Mouse (Mus musculus) liver, embryonic 12.5 days (tissue): ENCODE data around the gene Gucy1b2. TPM values are rescaled to one million over a fixed set of nuclear protein-coding genes. Genes with fewer than 3 reads are reported as not detected.

ENCODE experiments used
- ATAC-seq: fragments of 200-750 bp; cut with Nextera tagmentation; 2 replicates; pipeline ENCODE4 v1.8.0; 2017; ENCODE audit warnings: moderate number of reproducible peaks, mild to moderate bottlenecking, moderate library complexity
- H3K27ac ChIP-seq: fragments of 300-500 bp; sonication (generic); 2 replicates; pipeline ENCODE4 v1.5.1; 2016; ENCODE audit warnings: mild to moderate bottlenecking
- H3K27me3 ChIP-seq: fragments of 300-500 bp; sonication (generic); replicated peaks from 2 replicates; pipeline ENCODE4 v1.6.1; 2016; ENCODE audit warnings: mild to moderate bottlenecking, moderate library complexity
- H3K36me3 ChIP-seq: fragments of 300-500 bp; sonication (generic); 2 replicates; pipeline ENCODE4 v1.6.1; 2016; ENCODE audit warnings: mild to moderate bottlenecking, moderate library complexity
- H3K4me1 ChIP-seq: fragments of 300-500 bp; sonication (generic); 2 replicates; pipeline ENCODE4 v1.6.1; 2016
- H3K4me2 ChIP-seq: fragments of 300-500 bp; sonication (generic); 2 replicates; pipeline ENCODE4 v1.6.1; 2016; ENCODE audit warnings: mild to moderate bottlenecking, moderate library complexity
- H3K4me3 ChIP-seq: fragments of 300-500 bp; sonication (generic); 2 replicates; pipeline ENCODE4 v1.5.1; 2016; ENCODE audit warnings: mild to moderate bottlenecking, moderate library complexity
- H3K9ac ChIP-seq: fragments of 300-500 bp; sonication (generic); 2 replicates; pipeline ENCODE4 v1.6.1; 2016; ENCODE audit warnings: mild to moderate bottlenecking, moderate library complexity
- H3K9me3 ChIP-seq: fragments of 300-500 bp; sonication (generic); replicated peaks from 2 replicates; pipeline ENCODE4 v1.6.1; 2016; ENCODE audit warnings: mild to moderate bottlenecking, moderate library complexity
- WGBS: fragments of 180-500 bp; shearing (Covaris S2); methylation state at CpG from one replicate; pipeline ENCODE4 v1.1.7; 2016; ENCODE audit not compliant: insufficient replicate concordance; 5-methylcytosine and 5-hydroxymethylcytosine counted together
- polyA plus RNA-seq: library from polyadenylated mRNA; unstranded; fragments of >200 nt; fragmentation: Nextera tagmentation; extraction: Ambion mirVana; gene quantifications from 2 replicates; pipeline ENCODE4 v1.2.1, GENCODE M21; 2016

Gucy1b2 gene
- polyA plus RNA-seq, 1 experiment from 2014 or later = not detected

DNA sequence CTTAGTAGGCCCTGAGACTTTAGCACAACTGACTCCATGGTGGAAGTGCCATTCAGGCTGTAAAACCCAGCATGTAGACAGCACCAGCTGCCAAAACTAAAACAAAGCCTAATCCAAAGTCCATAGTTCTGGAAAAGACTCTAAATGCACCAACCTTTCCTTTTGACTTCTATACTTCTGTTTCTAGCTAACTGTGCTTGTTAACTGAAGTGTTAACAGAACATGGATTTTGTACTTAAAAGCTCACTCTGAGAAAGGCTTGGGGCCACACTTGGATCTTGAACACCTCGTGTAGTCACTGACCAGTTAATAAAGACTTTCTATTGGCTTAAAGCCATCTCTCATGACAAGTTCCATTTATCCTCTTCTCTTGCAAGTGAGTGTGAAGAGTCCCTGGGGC, 13.1 kb downstream of the Gucy1b2 start:
- Histone ChIP-seq H3K4me2 (no peak overlapping the region), H3K4me1 (no peaks in the 10 kb centered on the region), H3K36me3 (no peaks in the 10 kb centered on the region), H3K9ac (no peak overlapping the region), H3K4me3 (no peak overlapping the region), H3K27ac (no peak overlapping the region), H3K9me3 (no peaks in the 10 kb centered on the region), H3K27me3 (no peaks in the 10 kb centered on the region)
- 54% methylated on average over 1 of the region's 1 CpGs for WGBS
- no peak for ATAC-seq

DNA sequence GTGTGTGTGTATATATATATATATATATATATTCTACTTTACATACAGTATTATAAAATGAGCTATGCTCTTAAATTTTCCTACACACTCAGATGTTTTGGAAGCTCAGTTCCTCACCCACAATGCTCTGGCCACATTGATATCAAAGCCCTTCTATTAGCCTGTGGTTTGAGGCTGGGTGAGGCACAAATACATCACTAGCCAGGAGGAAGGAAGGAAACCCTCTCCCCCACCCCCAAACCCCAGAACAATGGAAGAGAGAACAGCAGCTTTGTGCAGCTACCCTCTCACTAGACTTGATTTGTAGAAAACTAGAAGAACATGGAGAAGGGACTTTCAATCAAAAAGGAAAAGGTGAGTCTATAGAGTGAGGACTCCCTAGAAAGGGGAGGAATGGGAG, 16.1 kb downstream of the Gucy1b2 start:
- no peak for ATAC-seq
- no peaks in the 10 kb centered on the region for H3K27me3 ChIP-seq
- H3K27ac ChIP-seq = no peak overlapping the region

DNA sequence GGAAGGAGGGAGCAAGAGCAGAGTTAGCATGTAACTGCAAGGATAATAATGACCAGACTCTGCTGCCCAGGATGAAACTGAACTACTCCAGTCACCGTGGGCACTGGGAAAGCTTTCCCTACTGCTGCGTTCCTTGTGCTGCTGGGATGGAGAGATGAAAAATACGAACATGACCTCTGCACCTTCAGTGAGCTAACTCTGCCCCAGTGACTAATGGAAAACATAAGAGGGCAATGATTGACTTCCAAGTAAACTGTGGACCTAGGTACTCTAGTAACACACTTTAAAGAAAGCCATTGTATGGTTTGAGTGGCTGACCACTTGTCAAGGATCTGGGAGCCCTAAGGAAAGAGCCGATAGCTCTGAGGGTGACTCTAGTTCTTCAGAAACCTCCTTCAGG, 17.9 kb downstream of the Gucy1b2 start:
- ATAC-seq = no peak
- 71% methylated on average over 4 of the region's 4 CpGs for WGBS

More for the DNA sequence above, 16.1 kb downstream of the Gucy1b2 start:
- no peaks in the 10 kb centered on the region for H3K4me1 ChIP-seq
- H3K36me3 ChIP-seq = no peaks in the 10 kb centered on the region
- no peak overlapping the region for H3K4me3 ChIP-seq
- no peak overlapping the region for H3K4me2 ChIP-seq
- no peaks in the 10 kb centered on the region for H3K9me3 ChIP-seq
- no peak overlapping the region for H3K9ac ChIP-seq

DNA sequence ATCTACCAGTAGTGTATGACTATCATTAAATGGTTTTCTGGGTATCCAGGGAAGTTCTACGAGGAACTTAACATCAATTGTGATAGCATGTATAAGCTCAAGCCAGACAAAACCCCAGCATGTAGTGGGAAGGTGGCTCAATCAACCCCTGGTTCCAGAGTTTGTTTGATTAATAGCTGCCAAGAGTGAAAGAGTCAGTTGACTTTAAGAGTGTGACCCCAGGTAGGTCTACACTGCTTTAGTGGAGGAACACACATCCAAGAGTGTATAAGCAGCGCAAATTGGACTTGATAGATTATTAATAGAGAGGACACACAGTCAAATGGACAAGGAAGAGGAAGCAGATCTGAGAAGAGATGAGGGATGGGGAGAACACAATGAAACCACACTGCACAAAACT, 18.3 kb downstream of the Gucy1b2 start:
- Histone ChIP-seq H3K36me3 (no peaks in the 10 kb centered on the region), H3K4me2 (no peak overlapping the region), H3K9me3 (no peaks in the 10 kb centered on the region), H3K27ac (no peak overlapping the region), H3K4me1 (no peaks in the 10 kb centered on the region), H3K9ac (no peak overlapping the region), H3K27me3 (no peaks in the 10 kb centered on the region), H3K4me3 (no peak overlapping the region)
- 59% methylated on average over 2 of the region's 2 CpGs for WGBS
- ATAC-seq = no peak

More for the DNA sequence above, 17.9 kb downstream of the Gucy1b2 start:
- Histone ChIP-seq H3K27me3 (no peaks in the 10 kb centered on the region), H3K9me3 (no peaks in the 10 kb centered on the region), H3K4me3 (no peak overlapping the region), H3K36me3 (no peaks in the 10 kb centered on the region), H3K4me1 (no peaks in the 10 kb centered on the region), H3K27ac (no peak overlapping the region), H3K4me2 (no peak overlapping the region), H3K9ac (no peak overlapping the region)

DNA sequence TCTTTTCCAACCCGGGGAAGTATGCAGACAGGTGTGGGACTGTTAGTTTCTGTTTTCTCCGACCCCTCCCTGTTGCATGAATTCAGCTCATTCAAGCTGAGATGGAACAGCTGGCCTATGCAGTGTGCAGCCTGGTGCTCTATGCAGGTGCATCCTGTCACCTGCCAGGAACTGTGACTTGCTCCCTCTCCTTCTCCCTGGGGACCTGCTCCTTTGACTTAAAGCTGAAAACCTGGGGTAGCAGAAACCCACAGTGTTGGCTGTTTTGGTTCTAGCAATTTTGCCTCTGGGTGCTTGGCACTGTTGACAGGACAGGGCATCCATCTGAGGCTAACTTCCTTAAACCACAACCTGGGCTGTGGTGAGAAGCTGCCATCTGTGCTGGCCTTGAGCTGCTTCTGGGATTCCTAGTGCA, 30.8 kb downstream of the Gucy1b2 start:
- ATAC-seq = no peak
- Histone ChIP-seq H3K36me3 (no peaks in the 10 kb centered on the region), H3K27me3 (no peaks in the 10 kb centered on the region), H3K4me3 (no peak overlapping the region), H3K4me1 (no peaks in the 10 kb centered on the region), H3K9me3 (no peaks in the 10 kb centered on the region), H3K9ac (no peak overlapping the region), H3K4me2 (no peak overlapping the region), H3K27ac (no peak overlapping the region)
- 72% methylated on average over 2 of the region's 2 CpGs for WGBS

DNA sequence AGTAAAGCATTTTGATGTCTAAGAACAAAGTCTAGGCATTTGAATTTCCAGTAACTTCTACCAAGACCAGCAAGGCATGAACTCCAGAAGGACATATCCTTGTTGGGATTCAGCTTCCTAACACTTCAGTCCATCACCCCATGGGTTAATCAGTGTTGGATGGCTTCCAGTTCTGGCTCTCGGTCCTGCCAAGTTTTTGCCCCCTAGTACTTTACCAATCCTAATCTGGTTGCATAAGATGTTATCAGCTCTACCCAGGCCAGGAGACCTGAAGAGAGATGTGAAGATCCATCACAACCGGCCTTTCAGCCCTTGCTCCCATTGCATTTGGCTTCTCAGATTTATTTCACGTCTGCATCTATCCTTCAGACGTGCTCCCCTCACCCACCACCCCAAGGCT, 33.8 kb downstream of the Gucy1b2 start:
- H3K4me1 ChIP-seq = no peaks in the 10 kb centered on the region
- 69% methylated on average over 4 of the region's 4 CpGs for WGBS
- H3K27ac ChIP-seq = no peak overlapping the region
- no peak overlapping the region for H3K9ac ChIP-seq
- H3K36me3 ChIP-seq = no peaks in the 10 kb centered on the region
- H3K4me3 ChIP-seq = no peak overlapping the region
- no peak for ATAC-seq
- no peaks in the 10 kb centered on the region for H3K27me3 ChIP-seq
- no peak overlapping the region for H3K4me2 ChIP-seq
- H3K9me3 ChIP-seq = no peaks in the 10 kb centered on the region

DNA sequence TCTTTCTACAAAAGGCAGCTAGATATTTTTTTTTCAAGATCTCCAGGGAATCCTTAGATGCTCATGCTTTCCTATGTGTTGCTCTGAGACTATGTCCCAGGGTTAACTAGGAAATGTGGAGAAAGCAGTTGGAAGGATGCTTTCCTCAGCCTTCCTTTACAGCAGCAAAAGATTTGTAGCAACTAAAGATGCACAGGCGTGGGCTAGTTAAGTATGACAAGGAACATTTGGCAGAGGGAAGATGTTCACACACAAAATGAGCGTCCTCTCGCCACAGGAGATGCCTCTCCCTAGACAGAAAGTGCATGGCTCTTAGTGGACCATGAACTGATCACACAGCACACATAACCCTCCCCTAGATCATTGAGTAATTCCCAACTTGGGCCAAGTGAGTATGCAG, 38.6 kb downstream of the Gucy1b2 start:
- Histone ChIP-seq H3K4me3 (no peak overlapping the region), H3K36me3 (no peaks in the 10 kb centered on the region), H3K9me3 (no peaks in the 10 kb centered on the region), H3K27me3 (no peaks in the 10 kb centered on the region), H3K4me1 (no peaks in the 10 kb centered on the region), H3K9ac (no peak overlapping the region), H3K4me2 (no peak overlapping the region), H3K27ac (no peak overlapping the region)
- WGBS = 57% methylated on average over 3 of the region's 3 CpGs
- ATAC-seq = no peak

DNA sequence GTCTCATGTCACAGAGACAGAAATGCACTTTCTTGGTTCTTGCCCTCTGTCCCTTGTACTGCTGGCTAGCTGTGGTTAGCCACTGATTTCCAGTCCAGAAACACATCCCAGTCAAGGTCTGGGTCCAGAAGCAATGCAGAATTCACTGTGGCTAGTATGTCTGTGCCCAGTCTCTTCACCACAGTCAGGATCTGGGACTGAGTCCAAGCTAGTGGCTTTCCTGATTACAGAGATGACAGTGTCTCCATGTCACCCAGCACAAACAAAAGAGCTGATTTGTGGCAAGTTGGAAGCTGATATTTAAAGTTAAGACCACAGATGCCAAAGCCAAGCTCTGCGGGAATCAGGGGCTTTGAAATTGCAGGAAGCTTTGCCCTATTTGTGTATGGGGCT, 39.4 kb downstream of the Gucy1b2 start:
- H3K4me3 ChIP-seq = no peak overlapping the region
- H3K4me1 ChIP-seq = no peaks in the 10 kb centered on the region
- no peak for ATAC-seq
- H3K36me3 ChIP-seq = no peaks in the 10 kb centered on the region
- no peak overlapping the region for H3K27ac ChIP-seq
- H3K27me3 ChIP-seq = no peaks in the 10 kb centered on the region
- H3K9ac ChIP-seq = no peak overlapping the region
- no peaks in the 10 kb centered on the region for H3K9me3 ChIP-seq
- H3K4me2 ChIP-seq = no peak overlapping the region
- 47% methylated on average over 1 of the region's 1 CpGs for WGBS

DNA sequence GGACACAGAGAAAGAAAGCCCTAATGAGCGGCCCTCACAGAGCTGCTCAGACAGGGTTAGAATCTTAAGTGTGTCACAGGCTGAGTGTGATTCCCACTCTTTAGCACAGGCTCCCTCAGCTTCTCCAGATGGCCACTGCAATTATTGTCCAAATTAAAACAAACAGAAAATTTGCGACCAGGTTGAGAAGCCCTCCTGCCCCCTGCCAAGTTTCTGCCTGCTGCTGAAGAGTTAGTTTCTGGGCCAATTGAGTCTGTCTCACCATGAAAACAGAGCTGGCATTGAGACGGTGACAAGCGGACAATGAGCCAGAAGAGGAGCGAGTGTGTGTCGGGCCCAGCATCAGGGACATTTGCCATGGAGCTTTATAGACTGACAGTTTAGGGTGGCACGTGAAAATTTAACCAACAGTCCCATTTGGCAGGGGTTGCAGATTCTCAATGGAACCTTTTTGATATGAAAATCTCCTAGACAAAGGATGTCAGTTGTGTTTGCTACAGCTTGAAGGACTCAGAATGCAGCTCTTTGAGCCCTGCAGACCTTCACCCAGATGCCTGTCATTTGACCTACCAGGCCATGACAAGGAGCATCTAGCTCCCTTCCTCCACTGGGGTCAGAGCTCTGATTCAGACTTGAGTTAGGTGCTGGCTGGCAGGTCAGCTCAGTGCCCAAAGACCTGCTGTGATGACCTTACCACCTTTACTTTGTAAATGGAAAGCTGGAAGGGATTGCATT, 39.9 kb downstream of the Gucy1b2 start:
- H3K4me1 ChIP-seq = no peaks in the 10 kb centered on the region
- H3K4me2 ChIP-seq = no peak overlapping the region
- no peak overlapping the region for H3K27ac ChIP-seq
- no peak for ATAC-seq
- H3K9ac ChIP-seq = no peak overlapping the region
- 68% methylated on average over 7 of the region's 7 CpGs for WGBS
- no peak overlapping the region for H3K4me3 ChIP-seq
- H3K27me3 ChIP-seq = no peaks in the 10 kb centered on the region
- no peaks in the 10 kb centered on the region for H3K9me3 ChIP-seq
- no peaks in the 10 kb centered on the region for H3K36me3 ChIP-seq

DNA sequence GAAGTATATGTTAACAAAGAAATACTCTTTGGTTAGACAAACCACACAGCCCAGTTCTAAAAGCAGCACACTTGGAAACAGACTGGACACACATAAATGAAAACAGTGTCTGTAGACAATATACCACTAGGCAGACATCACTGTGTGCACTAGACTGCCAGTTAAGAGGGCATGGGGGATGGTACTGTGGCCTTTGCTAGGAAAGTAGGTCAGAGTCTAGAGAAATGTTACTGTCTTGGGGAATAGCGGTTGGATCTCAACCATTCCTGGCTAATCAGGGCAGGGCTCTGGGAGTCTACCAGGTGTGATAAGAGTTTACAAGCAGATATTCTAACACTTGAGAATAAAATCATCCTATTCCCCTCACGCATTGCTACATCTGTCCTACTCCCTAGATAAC, 60.7 kb downstream of the Gucy1b2 start:
- Histone ChIP-seq H3K9me3 (no peaks in the 10 kb centered on the region), H3K4me2 (no peak overlapping the region), H3K9ac (no peak overlapping the region), H3K27ac (no peak overlapping the region), H3K4me1 (no peaks in the 10 kb centered on the region), H3K27me3 (no peaks in the 10 kb centered on the region), H3K36me3 (no peaks in the 10 kb centered on the region), H3K4me3 (no peak overlapping the region)
- ATAC-seq = no peak
- 73% methylated on average over 2 of the region's 2 CpGs for WGBS

DNA sequence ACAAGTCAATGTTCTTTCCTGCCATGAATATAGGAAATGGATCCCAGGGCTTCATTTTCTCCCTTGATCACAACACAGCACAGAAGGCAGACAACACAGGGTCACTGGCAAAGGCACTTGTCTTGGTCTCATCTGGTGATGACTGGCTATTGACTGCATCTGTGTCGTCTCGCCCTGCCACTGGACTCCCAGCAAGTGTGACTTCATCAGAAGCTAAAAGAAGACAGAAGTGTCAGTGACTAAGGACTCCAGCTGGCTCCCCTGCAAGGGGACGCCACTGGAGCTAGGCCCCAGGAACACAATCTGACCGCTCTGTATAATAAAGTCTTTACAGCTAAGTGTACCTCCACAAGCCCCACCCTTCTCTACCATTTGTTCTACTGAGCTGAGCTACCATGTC, 63.3 kb downstream of the Gucy1b2 start:
- no peak overlapping the region for H3K4me3 ChIP-seq
- no peak overlapping the region for H3K9ac ChIP-seq
- H3K4me1 ChIP-seq = no peaks in the 10 kb centered on the region
- no peaks in the 10 kb centered on the region for H3K36me3 ChIP-seq
- no peaks in the 10 kb centered on the region for H3K9me3 ChIP-seq
- no peaks in the 10 kb centered on the region for H3K27me3 ChIP-seq
- 76% methylated on average over 4 of the region's 4 CpGs for WGBS
- no peak overlapping the region for H3K4me2 ChIP-seq
- no peak for ATAC-seq
- no peak overlapping the region for H3K27ac ChIP-seq

DNA sequence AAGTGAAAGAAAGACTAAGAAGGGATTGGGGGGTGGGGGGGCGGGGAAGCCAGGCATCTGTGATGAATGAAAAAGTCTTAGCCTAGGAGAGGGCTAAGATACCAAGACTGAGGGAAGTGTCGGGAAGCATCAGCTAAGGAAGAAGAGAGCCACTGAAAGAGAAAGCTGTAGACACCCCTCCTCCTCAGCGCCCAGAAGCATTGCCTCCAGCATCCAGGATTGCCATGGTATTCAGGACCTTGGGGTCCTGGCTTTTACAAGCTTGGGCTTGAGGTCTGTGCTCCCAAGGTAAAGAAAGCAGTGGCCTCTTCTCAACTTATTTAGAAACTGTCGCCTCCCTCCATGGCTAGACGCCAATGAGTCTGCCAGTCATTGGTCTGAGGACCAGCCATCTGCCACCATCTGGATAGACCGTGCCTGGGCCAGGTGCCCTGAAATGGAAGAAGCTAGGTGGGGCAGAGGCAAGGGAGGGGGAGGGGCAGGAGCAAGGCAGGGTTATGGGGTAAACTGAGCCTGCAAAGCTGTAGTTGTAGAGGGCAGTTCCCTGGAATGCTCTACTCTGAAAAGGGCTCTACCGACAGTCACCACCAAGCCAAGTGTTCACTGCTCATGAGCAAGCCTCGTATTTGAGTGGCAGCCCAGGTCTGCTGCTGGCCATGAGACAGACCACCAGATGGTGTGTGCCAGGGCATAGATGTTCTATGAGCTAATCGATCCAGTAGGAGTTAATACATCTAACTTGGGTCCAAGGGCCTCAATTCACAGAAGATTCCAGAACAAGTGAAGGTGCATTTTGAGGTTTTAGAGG, 66.2 kb downstream of the Gucy1b2 start:
- no peak for ATAC-seq

More for the DNA sequence above, 66.2 kb downstream of the Gucy1b2 start:
- Histone ChIP-seq H3K27me3 (no peaks in the 10 kb centered on the region), H3K36me3 (no peaks in the 10 kb centered on the region), H3K4me3 (no peak overlapping the region), H3K4me2 (no peak overlapping the region), H3K27ac (no peak overlapping the region), H3K9ac (no peak overlapping the region), H3K9me3 (no peaks in the 10 kb centered on the region), H3K4me1 (no peaks in the 10 kb centered on the region)
- 63% methylated on average over 8 of the region's 9 CpGs for WGBS
